Mouse (Mus musculus): ENCODE results near the gene Adamtsl3. TPM values are rescaled to one million over a fixed set of nuclear protein-coding genes. Genes with fewer than 3 reads are reported as not detected.

Adamtsl3 gene
- 1.0 and 1.8 TPM in 2 replicates for polyA plus RNA-seq (2015; fragmentation: Nextera tagmentation; extraction: Ambion mirVana)

GRCm38 (mm10) chr7:82335211-82336121 lies at the start of gene Adamtsl3:
TSS of gene Adamtsl3 (plus strand) at chr7:82335694.
- no peaks in the 10 kb centered on the region for H3K9me3 ChIP-seq (replicated peaks)
- WGBS, result under 1% methylated on average over 91 of the region's 95 CpGs
- ATAC-seq (ENCODE audit: low FRiP score), result peak; percentile 71
- peak within 1 kb of the TSS; percentile 46 for H3K9ac ChIP-seq (replicated peaks)
- no peak within 1 kb of the TSS for H3K27ac ChIP-seq (replicated peaks)
- no peaks in the 10 kb centered on the region for H3K36me3 ChIP-seq
- H3K27me3 ChIP-seq (replicated peaks), result peaks cover 46% of the 10 kb centered on the region
- H3K4me1 ChIP-seq, result peaks cover 14% of the 10 kb centered on the region
- peak within 1 kb of the TSS; percentile 56 for H3K4me3 ChIP-seq (replicated peaks)
- H3K4me2 ChIP-seq, result peak within 1 kb of the TSS; percentile 95

GRCm38 (mm10) chr7:82287242-82287641 lies 48.3 kb upstream of the Adamtsl3 start:
- H3K9ac ChIP-seq (replicated peaks), result no peak overlapping the region
- no peaks in the 10 kb centered on the region for H3K4me1 ChIP-seq
- H3K9me3 ChIP-seq (replicated peaks), result no peaks in the 10 kb centered on the region
- ATAC-seq (ENCODE audit: low FRiP score), result no peak
- no peaks in the 10 kb centered on the region for H3K36me3 ChIP-seq
- H3K4me2 ChIP-seq, result no peak overlapping the region
- H3K27ac ChIP-seq (replicated peaks), result no peak overlapping the region
- no peak overlapping the region for H3K4me3 ChIP-seq (replicated peaks)
- WGBS, result 92% methylated on average over 2 of the region's 2 CpGs
- no peaks in the 10 kb centered on the region for H3K27me3 ChIP-seq (replicated peaks)

- H3K4me2 ChIP-seq, result no peak overlapping the region
These were observed 42.1 kb upstream of the Adamtsl3 start for GRCm38 (mm10) chr7:82293441-82293840.

GRCm38 (mm10) chr7:82294083-82294482 lies 41.4 kb upstream of the Adamtsl3 start:
- Histone ChIP-seq H3K9ac (replicated peaks) (no peak overlapping the region), H3K4me2 (no peak overlapping the region), H3K9me3 (replicated peaks) (no peaks in the 10 kb centered on the region), H3K27me3 (replicated peaks) (no peaks in the 10 kb centered on the region), H3K4me1 (peaks cover 10% of the 10 kb centered on the region; the same call in 1 of the 2 replicates), H3K36me3 (no peaks in the 10 kb centered on the region), H3K4me3 (replicated peaks) (no peak overlapping the region), H3K27ac (replicated peaks) (no peak overlapping the region)
- ATAC-seq (ENCODE audit: low FRiP score), result no peak
- WGBS, result 65% methylated on average over 10 of the region's 10 CpGs

More at GRCm38 (mm10) chr7:82293441-82293840, 42.1 kb upstream of the Adamtsl3 start:
- WGBS, result 78% methylated on average over 7 of the region's 7 CpGs
- Histone ChIP-seq H3K9ac (replicated peaks) (no peak overlapping the region), H3K27me3 (replicated peaks) (no peaks in the 10 kb centered on the region), H3K9me3 (replicated peaks) (no peaks in the 10 kb centered on the region), H3K27ac (replicated peaks) (no peak overlapping the region), H3K4me1 (peaks cover 10% of the 10 kb centered on the region; the same call in 1 of the 2 replicates), H3K36me3 (no peaks in the 10 kb centered on the region), H3K4me3 (replicated peaks) (no peak overlapping the region)
- ATAC-seq (ENCODE audit: low FRiP score), result no peak

GRCm38 (mm10) chr7:82294611-82295010 lies 40.9 kb upstream of the Adamtsl3 start:
- Histone ChIP-seq H3K27me3 (replicated peaks) (no peaks in the 10 kb centered on the region), H3K27ac (replicated peaks) (no peak overlapping the region), H3K9ac (replicated peaks) (no peak overlapping the region), H3K9me3 (replicated peaks) (no peaks in the 10 kb centered on the region), H3K36me3 (no peaks in the 10 kb centered on the region), H3K4me3 (replicated peaks) (no peak overlapping the region), H3K4me2 (no peak overlapping the region), H3K4me1 (peaks cover 10% of the 10 kb centered on the region; the same call in 1 of the 2 replicates)
- 69% methylated on average over 2 of the region's 2 CpGs for WGBS
- ATAC-seq (ENCODE audit: low FRiP score), result no peak

- no peak overlapping the region for H3K27ac ChIP-seq (replicated peaks)
- no peak overlapping the region for H3K9ac ChIP-seq (replicated peaks)
- no peak overlapping the region for H3K4me3 ChIP-seq (replicated peaks)
- no peaks in the 10 kb centered on the region for H3K4me1 ChIP-seq
- H3K9me3 ChIP-seq (replicated peaks), result no peaks in the 10 kb centered on the region
- H3K27me3 ChIP-seq (replicated peaks), result no peaks in the 10 kb centered on the region
- WGBS, result 64% methylated on average over 4 of the region's 4 CpGs
- ATAC-seq (ENCODE audit: low FRiP score), result no peak
- no peaks in the 10 kb centered on the region for H3K36me3 ChIP-seq
- H3K4me2 ChIP-seq, result no peak overlapping the region
These were observed 27.1 kb upstream of the Adamtsl3 start for GRCm38 (mm10) chr7:82308398-82308797.

GRCm38 (mm10) chr7:82318515-82318914 lies 17.0 kb upstream of the Adamtsl3 start:
- ATAC-seq (ENCODE audit: low FRiP score), result no peak
- 80% methylated on average over 12 of the region's 12 CpGs for WGBS

GRCm38 (mm10) chr7:82326616-82327015 lies 8.9 kb upstream of the Adamtsl3 start:
- no peaks in the 10 kb centered on the region for H3K9me3 ChIP-seq (replicated peaks)
- 69% methylated on average over 1 of the region's 1 CpGs for WGBS
- no peak overlapping the region for H3K4me3 ChIP-seq (replicated peaks)
- H3K36me3 ChIP-seq, result no peaks in the 10 kb centered on the region
- no peaks in the 10 kb centered on the region for H3K27me3 ChIP-seq (replicated peaks)
- H3K4me1 ChIP-seq, result no peaks in the 10 kb centered on the region
- H3K9ac ChIP-seq (replicated peaks), result no peak overlapping the region
- ATAC-seq (ENCODE audit: low FRiP score), result no peak
- no peak overlapping the region for H3K27ac ChIP-seq (replicated peaks)
- no peak overlapping the region for H3K4me2 ChIP-seq

More at GRCm38 (mm10) chr7:82318515-82318914, 17.0 kb upstream of the Adamtsl3 start:
- H3K4me2 ChIP-seq, result no peak overlapping the region
- H3K9me3 ChIP-seq (replicated peaks), result no peaks in the 10 kb centered on the region
- no peak overlapping the region for H3K9ac ChIP-seq (replicated peaks)
- no peaks in the 10 kb centered on the region for H3K27me3 ChIP-seq (replicated peaks)
- no peaks in the 10 kb centered on the region for H3K36me3 ChIP-seq
- H3K4me1 ChIP-seq, result no peaks in the 10 kb centered on the region
- H3K4me3 ChIP-seq (replicated peaks), result no peak overlapping the region
- no peak overlapping the region for H3K27ac ChIP-seq (replicated peaks)

GRCm38 (mm10) chr7:82327201-82327600 lies 8.3 kb upstream of the Adamtsl3 start:
- Histone ChIP-seq H3K9ac (replicated peaks) (no peak overlapping the region), H3K27me3 (replicated peaks) (no peaks in the 10 kb centered on the region), H3K4me3 (replicated peaks) (no peak overlapping the region), H3K27ac (replicated peaks) (no peak overlapping the region), H3K36me3 (no peaks in the 10 kb centered on the region), H3K4me2 (no peak overlapping the region), H3K9me3 (replicated peaks) (no peaks in the 10 kb centered on the region), H3K4me1 (no peaks in the 10 kb centered on the region)
- WGBS, result 26% methylated on average over 4 of the region's 4 CpGs
- no peak for ATAC-seq (ENCODE audit: low FRiP score)

GRCm38 (mm10) chr7:82327881-82328280 lies 7.6 kb upstream of the Adamtsl3 start:
- H3K4me3 ChIP-seq (replicated peaks), result no peak overlapping the region
- no peak overlapping the region for H3K27ac ChIP-seq (replicated peaks)
- H3K9me3 ChIP-seq (replicated peaks), result no peaks in the 10 kb centered on the region
- WGBS, result 66% methylated on average over 5 of the region's 5 CpGs
- H3K4me2 ChIP-seq, result no peak overlapping the region
- no peak overlapping the region for H3K9ac ChIP-seq (replicated peaks)
- no peak for ATAC-seq (ENCODE audit: low FRiP score)
- H3K36me3 ChIP-seq, result no peaks in the 10 kb centered on the region
- no peaks in the 10 kb centered on the region for H3K4me1 ChIP-seq
- no peaks in the 10 kb centered on the region for H3K27me3 ChIP-seq (replicated peaks)

- no peak overlapping the region for H3K9ac ChIP-seq (replicated peaks)
- no peaks in the 10 kb centered on the region for H3K9me3 ChIP-seq (replicated peaks)
- WGBS, result 69% methylated on average over 4 of the region's 4 CpGs
- no peak for ATAC-seq (ENCODE audit: low FRiP score)
- no peak overlapping the region for H3K27ac ChIP-seq (replicated peaks)
- peaks cover 11% of the 10 kb centered on the region for H3K27me3 ChIP-seq (replicated peaks)
- no peak overlapping the region for H3K4me2 ChIP-seq
- no peaks in the 10 kb centered on the region for H3K36me3 ChIP-seq
- no peak overlapping the region for H3K4me3 ChIP-seq (replicated peaks)
- H3K4me1 ChIP-seq, result no peaks in the 10 kb centered on the region; the same call in 1 of the 2 replicates
These were observed 5.7 kb upstream of the Adamtsl3 start for GRCm38 (mm10) chr7:82329831-82330230.

GRCm38 (mm10) chr7:82330860-82331259 lies 4.6 kb upstream of the Adamtsl3 start:
- Histone ChIP-seq H3K36me3 (no peaks in the 10 kb centered on the region), H3K4me1 (peaks cover 8% of the 10 kb centered on the region), H3K9ac (replicated peaks) (no peak overlapping the region), H3K27me3 (replicated peaks) (peaks cover 22% of the 10 kb centered on the region), H3K4me3 (replicated peaks) (no peak overlapping the region), H3K27ac (replicated peaks) (no peak overlapping the region), H3K4me2 (no peak overlapping the region), H3K9me3 (replicated peaks) (no peaks in the 10 kb centered on the region)
- no peak for ATAC-seq (ENCODE audit: low FRiP score)
- WGBS, result 82% methylated on average over 6 of the region's 6 CpGs
